12 mouse cellular contexts compared by ENCODE assay signal in the genomic region with DNA sequence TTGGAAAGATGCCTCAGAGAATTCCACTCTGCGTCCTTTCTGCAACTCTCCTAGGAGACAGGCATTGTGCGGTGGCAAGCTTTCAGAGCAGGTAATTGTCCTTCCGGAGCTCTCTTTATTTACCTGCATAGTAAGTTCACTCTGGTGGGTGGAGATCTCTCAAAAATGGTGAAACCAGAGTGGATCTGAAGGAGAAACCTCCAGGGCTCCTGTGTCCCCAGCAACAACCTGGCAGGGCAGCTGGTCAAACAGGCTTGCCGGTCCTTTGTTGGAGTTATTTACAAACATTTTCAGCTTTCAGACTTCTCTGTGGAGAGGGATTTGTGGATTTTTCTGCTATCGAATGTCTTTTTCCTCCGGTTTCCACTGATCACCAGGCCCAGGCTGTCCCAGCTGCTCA.
"Had no signal": no experiment of that assay in that cellular context is flagged by ENCODE, and none has a peak within 500 bp of the region (broad histone marks: within the 10 kb centered on the region; RNA-seq: fewer than 3 reads in every experiment).

No protein-coding gene starts in this region.

- H3K9ac ChIP-seq: intestine, embryonic 15.5 days; kidney, embryonic 15.5 days; liver, embryonic 15.5 days; midbrain, embryonic 15.5 days; neural tube, embryonic 12.5 days had no signal

- H3K27me3 ChIP-seq: intestine, embryonic 15.5 days; kidney, embryonic 15.5 days; liver, embryonic 15.5 days; midbrain, embryonic 15.5 days; neural tube, embryonic 12.5 days had no signal

- ATAC-seq: intestine, embryonic 15.5 days; midbrain, embryonic 15.5 days had no signal

- H3K4me3 ChIP-seq: intestine, embryonic 15.5 days; kidney, embryonic 15.5 days; liver, embryonic 15.5 days; megakaryocyte, embryonic 14.5 days; midbrain, embryonic 15.5 days; neural tube, embryonic 12.5 days had no signal

- H3K4me1 ChIP-seq: liver, embryonic 15.5 days; megakaryocyte, embryonic 14.5 days; neural tube, embryonic 12.5 days had no signal

- H3K36me3 ChIP-seq: intestine, embryonic 15.5 days; kidney, embryonic 15.5 days; liver, embryonic 15.5 days; midbrain, embryonic 15.5 days; neural tube, embryonic 12.5 days had no signal

- H3K9me3 ChIP-seq: intestine, embryonic 15.5 days; kidney, embryonic 15.5 days; liver, embryonic 15.5 days; midbrain, embryonic 15.5 days; neural tube, embryonic 12.5 days had no signal

- DNase-seq: kidney, adult 18-20 months; kidney, postnatal 14 days; left cerebral cortex, postnatal 4 days; thymus, postnatal 36 days had no signal

- H3K27ac ChIP-seq: intestine, embryonic 15.5 days; kidney, embryonic 15.5 days; liver, embryonic 15.5 days; midbrain, embryonic 15.5 days; neural tube, embryonic 12.5 days had no signal

- H3K4me2 ChIP-seq: intestine, embryonic 15.5 days; kidney, embryonic 15.5 days; liver, embryonic 11.5 days; liver, embryonic 15.5 days; midbrain, embryonic 11.5 days; midbrain, embryonic 15.5 days; neural tube, embryonic 12.5 days had no signal
